Mouse (Mus musculus): ENCODE data around the gene Olfr448.

Gene Olfr448

DNA sequence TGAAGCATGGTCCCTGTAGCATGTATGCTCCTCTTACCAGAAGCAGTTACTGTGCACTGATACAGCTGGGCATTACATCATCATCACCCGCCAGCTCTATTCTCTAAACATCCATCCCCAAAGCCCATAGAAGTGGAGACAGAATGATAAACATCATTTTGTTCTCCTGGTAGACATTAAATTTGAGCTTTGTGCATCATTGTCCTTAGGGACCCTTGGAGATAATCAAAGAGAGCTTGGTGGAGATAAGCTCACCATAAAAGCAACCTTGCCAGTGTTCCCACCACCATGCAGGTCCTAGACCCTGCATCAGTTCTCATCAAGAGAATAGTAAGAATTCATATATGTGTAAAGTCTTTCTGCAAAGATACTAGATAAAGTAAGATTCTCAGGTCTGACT is at the start of gene Olfr448:
Gene Olfr448, plus strand, starts transcription at position 301 of the 400 bp plus-strand sequence.
- WGBS: 93% methylated on average over 1 of the region's 1 CpGs

DNA sequence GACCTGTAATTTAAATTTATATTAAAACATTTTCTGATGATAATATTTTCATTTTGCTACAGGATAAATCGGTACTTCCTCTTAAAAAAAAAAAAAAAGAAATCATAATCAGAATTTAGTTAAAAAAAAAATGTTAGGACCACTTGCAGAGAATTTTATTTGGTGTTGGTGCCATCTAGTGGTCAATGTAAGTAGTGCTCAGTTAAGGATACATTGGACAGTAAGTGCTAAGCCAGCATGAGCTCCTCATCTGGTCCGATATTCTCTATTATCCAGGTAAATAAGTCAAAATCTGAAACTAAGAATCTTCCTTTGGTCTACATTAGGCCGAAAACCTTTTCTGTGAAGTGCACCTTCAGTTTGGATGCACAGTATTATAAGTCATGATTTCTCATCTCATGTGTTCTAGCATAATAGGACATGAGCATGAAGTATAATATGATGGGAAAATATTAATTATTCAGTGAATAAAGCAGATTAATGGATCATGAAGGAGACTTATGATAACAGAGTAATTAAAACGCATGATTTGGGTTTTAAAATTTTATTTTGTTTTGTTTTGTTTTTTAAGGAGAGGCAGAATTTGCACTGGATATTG is 29.9 kb upstream of the Olfr448 start:
- WGBS: 8% methylated on average over 4 of the region's 4 CpGs

DNA sequence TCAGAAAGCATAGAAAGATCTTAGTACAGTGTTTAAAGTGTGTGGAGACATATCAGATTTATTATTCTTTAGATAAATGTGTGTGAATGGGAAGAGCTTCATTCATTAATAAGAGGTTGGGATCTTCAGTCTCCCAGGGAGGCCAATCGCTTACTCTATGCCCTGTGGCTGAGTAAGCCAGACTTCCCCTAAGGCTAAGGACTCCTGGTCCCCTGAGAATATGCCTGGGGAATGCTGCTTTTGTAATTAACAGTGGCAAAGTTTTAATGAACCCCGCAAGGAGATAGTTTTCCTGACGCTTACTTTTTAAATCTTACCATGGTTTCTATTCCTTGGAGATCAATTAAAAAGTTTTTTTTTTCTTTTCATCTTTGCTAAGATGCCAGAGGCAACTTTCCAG is 20.5 kb upstream of the Olfr448 start:
- WGBS: 83% methylated on average over 3 of the region's 3 CpGs

DNA sequence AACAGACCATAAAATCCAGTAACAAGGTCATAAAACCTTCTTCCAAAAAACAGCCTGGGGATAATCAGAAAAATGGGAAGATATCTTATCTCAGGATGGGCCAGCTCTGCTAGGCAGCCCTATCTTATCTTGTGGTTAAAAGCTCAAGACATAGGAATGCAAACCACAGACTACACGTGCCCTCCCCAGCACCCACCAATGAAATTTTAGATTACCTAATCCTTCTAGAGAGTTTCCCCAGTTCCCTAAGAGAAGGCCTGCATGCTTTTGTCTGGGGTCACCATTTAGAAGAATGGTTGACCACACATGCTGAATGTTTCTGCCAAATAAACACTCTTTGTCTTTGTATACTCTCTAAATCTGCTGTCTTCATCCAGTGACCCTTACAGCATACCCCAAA is 10.1 kb downstream of the Olfr448 start:
- 38% methylated on average over 1 of the region's 1 CpGs for WGBS

DNA sequence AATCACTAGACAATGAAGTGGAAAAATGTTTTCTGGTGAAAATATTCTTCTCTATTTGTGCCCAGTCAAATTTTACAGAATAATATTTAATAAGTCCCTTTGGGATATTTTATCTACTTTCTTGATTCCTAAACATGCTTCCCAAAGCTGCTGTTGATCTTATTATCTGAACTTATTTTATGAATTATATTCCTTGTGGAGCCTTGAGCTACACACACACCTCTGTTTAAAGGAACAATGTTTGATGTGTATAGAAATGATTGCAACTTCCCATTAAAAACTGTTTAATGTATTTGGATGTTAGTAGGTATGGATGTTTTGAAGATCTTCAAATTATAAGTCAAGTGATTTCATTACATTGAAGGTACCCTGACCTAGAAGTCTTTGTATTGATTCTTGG is 18.3 kb downstream of the Olfr448 start, which contains the start of gene Olfr447:
Gene Olfr447, plus strand, starts transcription at position 301 of the 400 bp plus-strand sequence.

DNA sequence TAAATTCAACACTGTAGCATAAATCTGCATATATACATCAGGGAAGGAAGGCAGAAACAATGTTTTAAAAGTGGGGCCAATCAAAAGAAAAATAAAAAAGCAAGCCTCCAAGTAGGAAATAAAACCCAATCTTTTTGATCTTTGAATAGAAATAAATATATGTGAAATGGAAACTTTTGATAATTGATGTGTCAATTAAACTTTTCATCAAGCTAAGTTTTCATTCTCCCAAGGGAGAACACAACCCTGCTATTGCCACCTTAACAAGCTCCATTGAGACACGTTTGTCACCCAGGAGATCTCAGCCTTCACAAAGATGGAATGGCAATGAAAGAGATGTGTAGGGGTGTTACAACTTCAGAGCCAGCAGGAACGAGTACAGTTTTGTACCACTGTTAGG is 30.8 kb downstream of the Olfr448 start, which contains the start of gene Olfr446:
Gene Olfr446, plus strand, starts transcription at position 301 of the 400 bp plus-strand sequence.
- 62% methylated on average over 2 of the region's 2 CpGs for WGBS

All from cerebral cortex, adult 2 months (tissue).